Mouse (Mus musculus) ES-E14 (cell line): ENCODE results near the gene Ift88. TPM values are rescaled to one million over a fixed set of nuclear protein-coding genes. Genes with fewer than 3 reads are reported as not detected.

Source experiments
- DNase-seq: peaks from one replicate; pipeline ENCODE4 v3.0.0-alpha.2; 2013; ENCODE audit warnings: low read depth, low spot score
- H3K27ac ChIP-seq: 2 replicates; pipeline ENCODE4 v1.5.1; 2012; ENCODE audit warnings: low read depth, mild to moderate bottlenecking, low read length, moderate library complexity, mixed read lengths; ENCODE audit not compliant: poor library complexity, insufficient read depth, severe bottlenecking
- H3K36me3 ChIP-seq: 2 replicates; pipeline ENCODE4 v1.6.1; 2012; ENCODE audit warnings: mild to moderate bottlenecking, low read length, moderate library complexity, mixed read lengths; ENCODE audit not compliant: control insufficient read depth, poor library complexity, insufficient read depth, severe bottlenecking
- H3K4me1 ChIP-seq, 2 experiments: fragments of 150-350 bp in 1 of 2; sonication (generic) in 1 of 2; 2 replicates each; pipeline ENCODE4 v1.6.1; 2012; ENCODE audit warnings: low read length in 2 of 2, mild to moderate bottlenecking in 1 of 2, mixed read lengths in 1 of 2; ENCODE audit not compliant: control insufficient read depth in 2 of 2, insufficient read depth in 2 of 2, poor library complexity in 1 of 2
- H3K4me3 ChIP-seq, 2 experiments: fragments of 150-350 bp in 1 of 2; sonication (generic) in 1 of 2; 2 replicates each; pipeline ENCODE4 v1.5.1; 2012; ENCODE audit warnings: low read length in 2 of 2, low read depth in 1 of 2, mild to moderate bottlenecking in 1 of 2, mixed read lengths in 1 of 2; ENCODE audit not compliant: insufficient read depth in 1 of 2, poor library complexity in 1 of 2, severe bottlenecking in 1 of 2
- H3K9ac ChIP-seq: 2 replicates; pipeline ENCODE4 v1.6.1; 2012; ENCODE audit warnings: low read depth, mild to moderate bottlenecking, low read length, mixed read lengths; ENCODE audit not compliant: poor library complexity, insufficient read depth, severe bottlenecking
- H3K9me3 ChIP-seq: fragments of 150-350 bp; sonication (generic); 2 replicates; pipeline ENCODE4 v1.6.1; 2012; ENCODE audit warnings: low read depth, mild to moderate bottlenecking, low read length; ENCODE audit not compliant: control insufficient read depth, insufficient read depth
- CHD2 ChIP-seq: IDR thresholded peaks from 2 replicates; pipeline ENCODE4 v1.6.1; 2014; ENCODE audit warnings: mild to moderate bottlenecking, low read depth, low read length, inconsistent platforms
- HCFC1 ChIP-seq: IDR thresholded peaks from 2 replicates; pipeline ENCODE4 v1.6.1; 2012; ENCODE audit warnings: low read length, inconsistent platforms, borderline replicate concordance; ENCODE audit not compliant: insufficient read depth
- MAFK ChIP-seq: IDR thresholded peaks from 2 replicates; pipeline ENCODE4 v1.6.1; 2014; ENCODE audit warnings: mild to moderate bottlenecking, low read depth, low read length, inconsistent platforms; ENCODE audit not compliant: insufficient read depth
- ZC3H11A ChIP-seq: IDR thresholded peaks from 2 replicates; pipeline ENCODE4 v1.6.1; 2012; ENCODE audit warnings: low read depth, mild to moderate bottlenecking, inconsistent platforms, low read length, borderline replicate concordance
- ZNF384 ChIP-seq: IDR thresholded peaks from 2 replicates; pipeline ENCODE4 v1.6.1; 2012; ENCODE audit warnings: low read depth, low read length, inconsistent platforms
- in situ Hi-C, 2 experiments: fragments of 600-800 bp; cut with MboI; formaldehyde crosslinking; loops; one replicate each; pipeline ENCODE4 v1.15.1; 2025; ENCODE audit warnings: low sequenced_read_pairs in 2 of 2, inconsistent platforms in 1 of 2; ENCODE audit not compliant: unreplicated experiment in 2 of 2
- total RNA-seq: library from RNA; depleted of rRNA; stranded (reverse); fragments of 300-350 nt; gene quantifications from 2 replicates; pipeline ENCODE4 v1.2.3, GENCODE M21; 2012

The Ift88 gene
- total RNA-seq, 1 experiment = 3.6 TPM

- no peak for TF ChIP-seq HCFC1
- no peak for TF ChIP-seq MAFK
- TF ChIP-seq CHD2 = no peak
- no peak for TF ChIP-seq ZNF384
- no peak for TF ChIP-seq ZC3H11A
- no peak overlapping the region for H3K27ac ChIP-seq
- H3K36me3 ChIP-seq = no peaks in the 10 kb centered on the region
- DNase-seq = no peak
- in situ Hi-C loops = no loop called here
- H3K9me3 ChIP-seq = no peaks in the 10 kb centered on the region
- H3K4me1 ChIP-seq = peaks cover 6 to 48% of the 10 kb centered on the region in 2 experiments; a peak in 3 of 4 replicates
- H3K9ac ChIP-seq = no peak overlapping the region
- no peak overlapping the region for H3K4me3 ChIP-seq
Measured at GRCm38 (mm10) chr14:57535646-57536045, 111.8 kb downstream of the Ift88 start.

- TF ChIP-seq CHD2 (no peak), ZC3H11A (no peak), MAFK (no peak), ZNF384 (no peak), HCFC1 (no peak)
- in situ Hi-C loops = no loop called here
- H3K4me3 ChIP-seq = no peak overlapping the region
- no peaks in the 10 kb centered on the region for H3K36me3 ChIP-seq
- no peak overlapping the region for H3K9ac ChIP-seq
- peaks cover 6 to 42% of the 10 kb centered on the region in 2 experiments; a peak in 2 of 4 replicates for H3K4me1 ChIP-seq
- H3K9me3 ChIP-seq = no peaks in the 10 kb centered on the region
- DNase-seq = no peak
- H3K27ac ChIP-seq = no peak overlapping the region; the same call in 1 of the 2 replicates
Measured at GRCm38 (mm10) chr14:57536820-57537219, 113.0 kb downstream of the Ift88 start.

GRCm38 (mm10) chr14:57537261-57538015 lies 113.6 kb downstream of the Ift88 start:
- no peaks in the 10 kb centered on the region for H3K9me3 ChIP-seq
- H3K4me3 ChIP-seq = no peak overlapping the region
- H3K27ac ChIP-seq = no peak overlapping the region; the same call in 1 of the 2 replicates
- no peak for DNase-seq
- in situ Hi-C loops = no loop called here
- no peaks in the 10 kb centered on the region for H3K36me3 ChIP-seq
- no peak overlapping the region for H3K9ac ChIP-seq
- TF ChIP-seq ZNF384 = no peak
- TF ChIP-seq ZC3H11A = no peak
- no peak for TF ChIP-seq CHD2
- TF ChIP-seq MAFK = no peak
- no peak for TF ChIP-seq HCFC1
- H3K4me1 ChIP-seq = peaks cover 6 to 40% of the 10 kb centered on the region in 2 experiments; a peak in 2 of 4 replicates

GRCm38 (mm10) chr14:57540683-57541082 lies 116.8 kb downstream of the Ift88 start:
- Histone ChIP-seq H3K27ac (no peak overlapping the region), H3K4me1 (peaks cover 6 to 27% of the 10 kb centered on the region in 2 experiments; a peak in 2 of 4 replicates), H3K9ac (no peak overlapping the region), H3K4me3 (no peak overlapping the region), H3K9me3 (no peaks in the 10 kb centered on the region), H3K36me3 (no peaks in the 10 kb centered on the region)
- in situ Hi-C loops = no loop called here
- TF ChIP-seq HCFC1 = no peak
- TF ChIP-seq ZC3H11A = no peak
- TF ChIP-seq CHD2 = no peak
- TF ChIP-seq ZNF384 = no peak
- TF ChIP-seq MAFK = no peak
- DNase-seq = no peak
